Mouse (Mus musculus) lung, adult 2 months (tissue): Measurements from ENCODE around the gene Lnx1.

Experiments
- CTCF ChIP-seq: fragments of 200-500 bp; IDR thresholded peaks from 2 replicates; pipeline ENCODE4 v1.5.1; 2011; ENCODE audit warnings: mild to moderate bottlenecking, low read length, control low read depth; ENCODE audit not compliant: insufficient read depth
- POLR2A ChIP-seq: fragments of 200-500 bp; IDR thresholded peaks from 2 replicates; pipeline ENCODE4 v1.6.1; 2011; ENCODE audit warnings: low read depth, mild to moderate bottlenecking, control low read depth, low read length, borderline replicate concordance; ENCODE audit errors: extremely low read depth

GRCm38 (mm10) chr5:74593147-74593546 is 109.6 kb downstream of the Lnx1 start:
- TF ChIP-seq CTCF, result no peak
- no peak for TF ChIP-seq POLR2A
